Mouse (Mus musculus) stomach, embryonic 15.5 days (tissue): ENCODE data around the gene Tox3. TPM values are rescaled to one million over a fixed set of nuclear protein-coding genes. Genes with fewer than 3 reads are reported as not detected.
A peak's percentile ranks its signal among the peaks of the same experiment; 100 is the strongest.

Source experiments
- ATAC-seq: fragments of 200-750 bp; cut with Nextera tagmentation; 2 replicates; pipeline ENCODE4 v1.8.0; 2017; ENCODE audit warnings: low read depth, moderate number of reproducible peaks, moderate TSS enrichment; ENCODE audit not compliant: insufficient read depth, low FRiP score
- H3K27ac ChIP-seq: fragments of 300-500 bp; sonication (generic); 2 replicates; pipeline ENCODE4 v1.5.1; 2015; ENCODE audit warnings: mild to moderate bottlenecking, inconsistent platforms
- H3K27me3 ChIP-seq: fragments of 300-500 bp; sonication (generic); replicated peaks from 2 replicates; pipeline ENCODE4 v1.6.1; 2015; ENCODE audit warnings: inconsistent platforms
- H3K36me3 ChIP-seq: fragments of 300-500 bp; sonication (generic); 2 replicates; pipeline ENCODE4 v1.6.1; 2015; ENCODE audit warnings: inconsistent platforms
- H3K4me1 ChIP-seq: fragments of 300-500 bp; sonication (generic); 2 replicates; pipeline ENCODE4 v1.6.1; 2015; ENCODE audit warnings: inconsistent platforms
- H3K4me2 ChIP-seq: fragments of 300-500 bp; sonication (generic); 2 replicates; pipeline ENCODE4 v1.6.1; 2015; ENCODE audit warnings: mild to moderate bottlenecking, inconsistent platforms
- H3K4me3 ChIP-seq: fragments of 300-500 bp; sonication (generic); replicated peaks from 2 replicates; pipeline ENCODE4 v1.5.1; 2015; ENCODE audit warnings: inconsistent platforms
- H3K9ac ChIP-seq: fragments of 300-500 bp; sonication (generic); 2 replicates; pipeline ENCODE4 v1.6.1; 2015; ENCODE audit warnings: inconsistent platforms
- H3K9me3 ChIP-seq: fragments of 300-500 bp; sonication (generic); 2 replicates; pipeline ENCODE4 v1.6.1; 2016; ENCODE audit warnings: inconsistent platforms
- WGBS: fragments of 180-500 bp; shearing (Covaris S2); methylation state at CpG from one replicate; pipeline ENCODE4 v1.1.7; 2015; 5-methylcytosine and 5-hydroxymethylcytosine counted together
- polyA plus RNA-seq: library from polyadenylated mRNA; unstranded; fragments of >200 nt; fragmentation: Nextera tagmentation; extraction: Ambion mirVana; gene quantifications from 2 replicates; pipeline ENCODE4 v1.2.1, GENCODE M21; 2015

The Tox3 gene
- polyA plus RNA-seq, 1 experiment from 2014 or later: 11.3 TPM

- ATAC-seq: no peak
- Histone ChIP-seq H3K27ac (no peak overlapping the region), H3K9me3 (no peaks in the 10 kb centered on the region), H3K36me3 (no peaks in the 10 kb centered on the region), H3K9ac (no peak overlapping the region), H3K4me2 (no peak overlapping the region), H3K4me3 (no peak overlapping the region), H3K27me3 (no peaks in the 10 kb centered on the region), H3K4me1 (no peaks in the 10 kb centered on the region)
- WGBS: 86% methylated on average over 1 of the region's 1 CpGs
These were observed 26.9 kb downstream of the Tox3 start for GRCm38 (mm10) chr8:90321255-90321654.

- Histone ChIP-seq H3K4me3 (no peak overlapping the region), H3K4me1 (no peaks in the 10 kb centered on the region), H3K36me3 (no peaks in the 10 kb centered on the region), H3K27me3 (no peaks in the 10 kb centered on the region), H3K4me2 (no peak overlapping the region), H3K27ac (no peak overlapping the region), H3K9me3 (no peaks in the 10 kb centered on the region), H3K9ac (no peak overlapping the region)
- ATAC-seq: no peak
- 82% methylated on average over 7 of the region's 7 CpGs for WGBS
These were observed 33.8 kb downstream of the Tox3 start for GRCm38 (mm10) chr8:90314312-90314711.

DNA sequence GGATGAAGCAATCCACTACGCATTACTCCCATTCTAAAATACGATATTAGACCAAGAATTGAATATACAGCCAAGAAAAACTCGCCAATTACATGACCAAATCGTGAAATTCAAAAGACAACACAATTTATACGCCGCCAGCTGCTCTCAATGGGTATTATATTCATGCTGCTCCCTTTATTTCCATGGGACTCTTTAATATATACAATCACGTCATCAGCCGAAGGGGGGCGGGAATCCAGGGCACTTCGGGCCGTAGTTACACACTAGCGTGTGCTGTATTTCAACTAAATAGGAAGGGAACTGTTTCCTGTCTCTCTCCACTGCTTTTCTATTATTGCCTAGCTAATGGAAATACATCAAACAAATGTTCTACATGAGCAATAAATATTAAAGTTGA lies 45.2 kb downstream of the Tox3 start:
- no peaks in the 10 kb centered on the region for H3K9me3 ChIP-seq
- H3K4me3 ChIP-seq: no peak overlapping the region
- no peaks in the 10 kb centered on the region for H3K27me3 ChIP-seq
- WGBS: 39% methylated on average over 12 of the region's 12 CpGs
- ATAC-seq: peak; percentile 61; the same call in 1 of the 2 replicates
- no peaks in the 10 kb centered on the region for H3K36me3 ChIP-seq
- 0 out of 2 replicates have a peak, but pooled peaks cover 7% of the 10 kb centered on the region for H3K4me1 ChIP-seq
- peak overlapping the region; percentile 78; the same call in 1 of the 2 replicates for H3K27ac ChIP-seq
- H3K4me2 ChIP-seq: peak overlapping the region; percentile 28
- no peak overlapping the region for H3K9ac ChIP-seq

DNA sequence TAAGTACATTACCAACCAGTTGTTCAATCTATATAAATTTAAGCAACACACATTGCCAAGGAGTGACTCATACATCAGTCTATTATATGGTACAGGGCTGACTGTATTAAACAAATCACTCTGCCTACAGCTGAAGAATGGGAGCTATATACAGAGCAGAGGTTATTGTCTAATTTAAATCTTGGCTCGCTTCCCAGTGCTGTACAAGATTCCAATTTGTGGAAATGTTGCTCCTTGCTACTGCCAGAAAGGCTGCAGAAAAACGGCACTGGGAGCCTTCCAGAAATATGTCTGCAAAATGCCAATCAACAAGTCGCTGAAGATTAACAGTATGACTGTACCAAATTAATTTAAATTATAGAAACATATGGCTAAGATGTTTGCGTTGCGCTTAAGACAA lies 45.9 kb downstream of the Tox3 start:
- H3K4me2 ChIP-seq: peak overlapping the region; percentile 28; the same call in 1 of the 2 replicates

GRCm38 (mm10) chr8:90301543-90301942 lies 46.6 kb downstream of the Tox3 start:
- no peaks in the 10 kb centered on the region for H3K36me3 ChIP-seq
- no peaks in the 10 kb centered on the region for H3K27me3 ChIP-seq
- no peak overlapping the region for H3K4me3 ChIP-seq
- H3K9me3 ChIP-seq: no peaks in the 10 kb centered on the region
- H3K4me1 ChIP-seq: 0 out of 2 replicates have a peak, but pooled peaks cover 7% of the 10 kb centered on the region
- no peak overlapping the region for H3K4me2 ChIP-seq
- 34% methylated on average over 5 of the region's 5 CpGs for WGBS
- no peak overlapping the region for H3K9ac ChIP-seq
- peak overlapping the region; percentile 78 for H3K27ac ChIP-seq
- ATAC-seq: no peak

More for the DNA sequence above, 45.9 kb downstream of the Tox3 start:
- Histone ChIP-seq H3K4me1 (0 out of 2 replicates have a peak, but pooled peaks cover 7% of the 10 kb centered on the region), H3K9me3 (no peaks in the 10 kb centered on the region), H3K4me3 (no peak overlapping the region), H3K36me3 (no peaks in the 10 kb centered on the region), H3K27me3 (no peaks in the 10 kb centered on the region), H3K9ac (no peak overlapping the region), H3K27ac (peak overlapping the region; percentile 78)
- ATAC-seq: peak; percentile 91
- 27% methylated on average over 5 of the region's 5 CpGs for WGBS

GRCm38 (mm10) chr8:90300973-90301372 lies 47.2 kb downstream of the Tox3 start:
- no peak for ATAC-seq
- 21% methylated on average over 2 of the region's 2 CpGs for WGBS
- Histone ChIP-seq H3K4me2 (no peak overlapping the region), H3K27me3 (no peaks in the 10 kb centered on the region), H3K9me3 (no peaks in the 10 kb centered on the region), H3K9ac (no peak overlapping the region), H3K27ac (no peak overlapping the region), H3K36me3 (no peaks in the 10 kb centered on the region), H3K4me1 (0 out of 2 replicates have a peak, but pooled peaks cover 7% of the 10 kb centered on the region), H3K4me3 (no peak overlapping the region)

DNA sequence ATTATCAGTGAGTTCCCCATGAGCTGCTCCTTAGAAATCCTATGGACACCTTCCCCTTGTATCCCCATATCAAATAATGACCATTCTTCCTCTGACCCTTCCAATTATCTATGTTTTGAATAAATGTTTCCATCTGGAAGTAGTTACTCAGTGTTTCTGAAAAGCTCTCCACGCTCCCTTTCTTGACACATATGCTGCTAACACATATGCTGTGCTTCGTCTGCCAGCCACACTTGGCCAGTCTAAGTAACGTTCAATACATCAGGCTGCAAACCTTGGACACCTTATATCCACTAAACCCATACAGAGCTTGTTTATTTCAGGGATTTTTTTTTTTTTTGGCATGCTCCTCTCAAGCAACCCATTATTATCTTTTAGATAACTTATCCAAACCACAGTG lies 54.1 kb downstream of the Tox3 start:
- WGBS: 79% methylated on average over 3 of the region's 3 CpGs

GRCm38 (mm10) chr8:90290811-90291210 lies 57.3 kb downstream of the Tox3 start:
- no peaks in the 10 kb centered on the region for H3K27me3 ChIP-seq
- ATAC-seq: no peak
- no peak overlapping the region for H3K4me3 ChIP-seq
- no peak overlapping the region for H3K27ac ChIP-seq
- 74% methylated on average over 6 of the region's 6 CpGs for WGBS
- no peaks in the 10 kb centered on the region for H3K4me1 ChIP-seq
- no peak overlapping the region for H3K4me2 ChIP-seq
- H3K36me3 ChIP-seq: no peaks in the 10 kb centered on the region
- H3K9me3 ChIP-seq: no peaks in the 10 kb centered on the region
- H3K9ac ChIP-seq: no peak overlapping the region

More for the DNA sequence above, 54.1 kb downstream of the Tox3 start:
- H3K27ac ChIP-seq: no peak overlapping the region
- H3K4me3 ChIP-seq: no peak overlapping the region
- H3K4me1 ChIP-seq: no peaks in the 10 kb centered on the region
- no peak overlapping the region for H3K9ac ChIP-seq
- no peaks in the 10 kb centered on the region for H3K36me3 ChIP-seq
- ATAC-seq: no peak
- no peaks in the 10 kb centered on the region for H3K9me3 ChIP-seq
- H3K27me3 ChIP-seq: no peaks in the 10 kb centered on the region
- no peak overlapping the region for H3K4me2 ChIP-seq

DNA sequence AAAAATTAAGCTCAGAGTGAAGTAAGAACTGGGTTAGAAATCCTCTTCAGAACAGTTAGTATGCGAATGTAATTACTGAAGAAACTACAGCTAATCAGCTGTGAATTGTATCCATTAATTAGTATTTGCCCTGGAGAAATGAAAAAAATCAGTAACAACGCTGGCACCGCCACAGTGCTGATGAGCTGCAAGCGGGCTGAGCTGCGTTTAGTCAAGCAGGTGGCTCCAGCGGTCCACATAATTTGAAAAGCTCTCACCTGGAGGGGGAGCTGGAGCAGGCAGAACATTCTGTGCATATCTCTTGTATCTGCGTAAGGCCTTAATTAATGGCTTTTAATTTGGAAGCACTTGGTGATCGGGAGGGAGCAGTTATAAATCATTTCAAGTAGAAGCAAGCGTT lies 71.4 kb downstream of the Tox3 start:
- Histone ChIP-seq H3K27ac (no peak overlapping the region), H3K27me3 (no peaks in the 10 kb centered on the region), H3K4me3 (no peak overlapping the region), H3K36me3 (no peaks in the 10 kb centered on the region), H3K9me3 (no peaks in the 10 kb centered on the region), H3K9ac (no peak overlapping the region), H3K4me1 (no peaks in the 10 kb centered on the region), H3K4me2 (no peak overlapping the region)
- WGBS: 74% methylated on average over 9 of the region's 9 CpGs
- ATAC-seq: no peak

DNA sequence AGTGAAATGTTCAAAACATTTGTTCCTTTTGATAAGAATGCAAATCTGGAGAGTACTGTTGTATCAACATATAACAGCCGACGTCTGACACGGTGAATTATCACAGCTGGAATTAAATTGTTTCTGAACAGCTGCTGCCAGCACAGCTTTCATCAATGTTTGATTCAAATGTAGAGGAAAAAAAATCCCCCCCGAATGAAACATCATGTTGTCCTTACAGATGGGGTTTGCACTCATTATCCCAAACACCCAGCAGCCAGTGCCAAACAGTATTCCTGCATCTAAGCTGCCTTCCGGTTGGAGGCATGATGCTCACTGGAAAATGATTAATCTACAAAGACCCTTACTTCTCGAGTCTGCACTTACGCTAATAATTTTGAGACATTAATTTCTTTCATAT lies 75.0 kb downstream of the Tox3 start:
- H3K27ac ChIP-seq: no peak overlapping the region
- no peaks in the 10 kb centered on the region for H3K9me3 ChIP-seq
- H3K4me1 ChIP-seq: no peaks in the 10 kb centered on the region
- no peak overlapping the region for H3K4me2 ChIP-seq
- 44% methylated on average over 7 of the region's 7 CpGs for WGBS
- H3K4me3 ChIP-seq: no peak overlapping the region
- H3K36me3 ChIP-seq: no peaks in the 10 kb centered on the region
- no peak overlapping the region for H3K9ac ChIP-seq
- H3K27me3 ChIP-seq: no peaks in the 10 kb centered on the region
- ATAC-seq: no peak

- no peaks in the 10 kb centered on the region for H3K36me3 ChIP-seq
- H3K4me3 ChIP-seq: no peak overlapping the region
- no peak overlapping the region for H3K27ac ChIP-seq
- H3K4me2 ChIP-seq: no peak overlapping the region
- no peaks in the 10 kb centered on the region for H3K9me3 ChIP-seq
- no peaks in the 10 kb centered on the region for H3K4me1 ChIP-seq
- H3K27me3 ChIP-seq: no peaks in the 10 kb centered on the region
- WGBS: 91% methylated on average over 10 of the region's 10 CpGs
- H3K9ac ChIP-seq: no peak overlapping the region
- ATAC-seq: no peak
These were observed 76.2 kb downstream of the Tox3 start for GRCm38 (mm10) chr8:90271920-90272319.

DNA sequence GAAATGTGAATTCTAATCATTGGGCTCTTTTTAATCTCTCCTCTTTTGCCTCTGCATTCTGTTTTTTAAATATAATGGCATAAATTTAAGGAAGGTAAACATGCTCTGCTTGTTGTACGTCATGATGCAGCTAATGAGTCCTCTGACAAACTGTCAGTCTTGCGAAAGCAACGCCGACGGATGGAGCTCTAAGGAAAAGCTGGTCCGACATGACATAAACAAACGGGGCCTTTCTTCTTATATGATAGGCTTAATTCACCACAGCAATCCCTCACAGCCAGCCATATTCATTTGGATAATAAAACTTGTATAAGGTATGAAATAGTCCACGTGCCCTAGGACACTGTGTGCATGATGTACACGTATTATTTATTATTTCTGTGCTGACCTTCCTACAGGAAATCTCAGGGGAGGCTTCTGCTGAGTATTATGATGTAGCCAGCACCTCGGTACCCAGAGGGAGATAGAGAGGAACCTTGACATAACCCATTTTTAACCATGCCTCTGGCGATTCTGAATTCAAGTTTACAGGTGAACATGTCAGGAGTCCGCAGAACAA lies 80.4 kb downstream of the Tox3 start:
- Histone ChIP-seq H3K4me1 (no peaks in the 10 kb centered on the region), H3K27me3 (no peaks in the 10 kb centered on the region), H3K36me3 (no peaks in the 10 kb centered on the region), H3K27ac (no peak overlapping the region), H3K4me3 (no peak overlapping the region), H3K9ac (no peak overlapping the region), H3K9me3 (no peaks in the 10 kb centered on the region), H3K4me2 (no peak overlapping the region)
- WGBS: 52% methylated on average over 12 of the region's 12 CpGs
- ATAC-seq: no peak

DNA sequence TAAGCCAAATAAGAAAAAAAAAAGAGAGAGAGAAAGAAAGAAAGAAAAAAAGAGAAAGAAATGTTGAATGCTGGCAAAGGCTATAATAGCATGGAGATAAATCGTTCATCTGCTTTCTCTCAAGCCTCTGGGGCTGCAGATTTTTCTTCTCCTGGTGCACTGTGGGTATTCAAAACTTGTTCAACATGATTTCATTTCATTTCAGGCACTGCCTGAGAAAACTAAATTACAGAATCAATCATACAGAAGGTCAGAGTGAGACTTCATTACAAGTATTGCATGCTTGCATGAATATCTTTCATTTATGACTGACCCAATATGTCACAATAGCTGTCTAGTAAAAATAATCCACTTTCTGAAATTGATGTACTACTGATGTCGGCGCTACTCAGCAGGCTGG lies 81.2 kb downstream of the Tox3 start:
- no peak overlapping the region for H3K9ac ChIP-seq
- H3K27me3 ChIP-seq: no peaks in the 10 kb centered on the region
- H3K9me3 ChIP-seq: no peaks in the 10 kb centered on the region
- no peak overlapping the region for H3K4me3 ChIP-seq
- no peaks in the 10 kb centered on the region for H3K36me3 ChIP-seq
- 58% methylated on average over 3 of the region's 3 CpGs for WGBS
- no peaks in the 10 kb centered on the region for H3K4me1 ChIP-seq
- H3K27ac ChIP-seq: no peak overlapping the region
- no peak for ATAC-seq
- H3K4me2 ChIP-seq: no peak overlapping the region
